Mouse (Mus musculus): ENCODE measurements around the gene Amigo2. TPM values are rescaled to one million over a fixed set of nuclear protein-coding genes. Genes with fewer than 3 reads are reported as not detected.
"Not testable (repeated sequence)": the region's sequence is repeated elsewhere in the genome, so short reads cannot be mapped to it uniquely, and the experiment has no call there.

Gene Amigo2
- polyA plus RNA-seq, 1 experiment from 2014 or later, result 4.7 TPM

GRCm38 (mm10) chr15:97209754-97210153 is 37.3 kb downstream of the Amigo2 start:
- not testable (repeated sequence) for H3K9me3 ChIP-seq (ENCODE audit: control insufficient read depth, low read length); H3K36me3 ChIP-seq (ENCODE audit: control insufficient read depth, insufficient read depth, low read length); H3K9ac ChIP-seq (ENCODE audit: low read length); H3K4me3 ChIP-seq (ENCODE audit: control insufficient read depth in 1 of 2, insufficient read depth in 1 of 2, low read depth in 1 of 2, low read length in 2 of 2); H3K27ac ChIP-seq (replicated peaks in 1 of 2; ENCODE audit: control insufficient read depth in 1 of 2, insufficient read depth in 1 of 2, low read depth in 2 of 2, low read length in 2 of 2); H3K4me2 ChIP-seq (ENCODE audit: low read length); H3K4me1 ChIP-seq (ENCODE audit: control insufficient read depth in 2 of 2, insufficient read depth in 2 of 2, low read length in 2 of 2); ATAC-seq (ENCODE audit: insufficient number of reproducible peaks, insufficient read depth, low FRiP score, low read depth); H3K27me3 ChIP-seq (ENCODE audit: control insufficient read depth, insufficient read depth, low read length)
- 81% methylated on average over 3 of the region's 3 CpGs for WGBS

GRCm38 (mm10) chr15:97206506-97206905 is 40.6 kb downstream of the Amigo2 start:
- WGBS, result 92% methylated on average over 8 of the region's 8 CpGs
- H3K9ac ChIP-seq (ENCODE audit: low read length), result no peak overlapping the region
- no peak overlapping the region for H3K4me3 ChIP-seq (ENCODE audit: control insufficient read depth in 1 of 2, insufficient read depth in 1 of 2, low read depth in 1 of 2, low read length in 2 of 2)
- H3K36me3 ChIP-seq (ENCODE audit: control insufficient read depth, insufficient read depth, low read length), result no peaks in the 10 kb centered on the region
- ATAC-seq (ENCODE audit: insufficient number of reproducible peaks, insufficient read depth, low FRiP score, low read depth), result no peak
- H3K27me3 ChIP-seq (ENCODE audit: control insufficient read depth, insufficient read depth, low read length), result no peaks in the 10 kb centered on the region
- H3K9me3 ChIP-seq (ENCODE audit: control insufficient read depth, low read length), result no peaks in the 10 kb centered on the region
- H3K4me1 ChIP-seq (ENCODE audit: control insufficient read depth in 2 of 2, insufficient read depth in 2 of 2, low read length in 2 of 2), result no peaks in the 10 kb centered on the region
- H3K4me2 ChIP-seq (ENCODE audit: low read length), result no peak overlapping the region
- H3K27ac ChIP-seq (replicated peaks in 1 of 2; ENCODE audit: control insufficient read depth in 1 of 2, insufficient read depth in 1 of 2, low read depth in 2 of 2, low read length in 2 of 2), result no peak overlapping the region

- H3K9me3 ChIP-seq (ENCODE audit: control insufficient read depth, low read length), result no peaks in the 10 kb centered on the region
- H3K27me3 ChIP-seq (ENCODE audit: control insufficient read depth, insufficient read depth, low read length), result no peaks in the 10 kb centered on the region
- H3K4me3 ChIP-seq (ENCODE audit: control insufficient read depth in 1 of 2, insufficient read depth in 1 of 2, low read depth in 1 of 2, low read length in 2 of 2), result no peak overlapping the region
- no peaks in the 10 kb centered on the region for H3K36me3 ChIP-seq (ENCODE audit: control insufficient read depth, insufficient read depth, low read length)
- no peak overlapping the region for H3K9ac ChIP-seq (ENCODE audit: low read length)
- no peaks in the 10 kb centered on the region for H3K4me1 ChIP-seq (ENCODE audit: control insufficient read depth in 2 of 2, insufficient read depth in 2 of 2, low read length in 2 of 2)
- WGBS, result 84% methylated on average over 10 of the region's 10 CpGs
- H3K27ac ChIP-seq (replicated peaks in 1 of 2; ENCODE audit: control insufficient read depth in 1 of 2, insufficient read depth in 1 of 2, low read depth in 2 of 2, low read length in 2 of 2), result no peak overlapping the region
- no peak overlapping the region for H3K4me2 ChIP-seq (ENCODE audit: low read length)
- no peak for ATAC-seq (ENCODE audit: insufficient number of reproducible peaks, insufficient read depth, low FRiP score, low read depth)
These were observed 41.3 kb downstream of the Amigo2 start for GRCm38 (mm10) chr15:97205776-97206175.

GRCm38 (mm10) chr15:97204889-97205288 is 42.2 kb downstream of the Amigo2 start:
- no peak overlapping the region for H3K4me3 ChIP-seq (ENCODE audit: control insufficient read depth in 1 of 2, insufficient read depth in 1 of 2, low read depth in 1 of 2, low read length in 2 of 2)
- WGBS, result 84% methylated on average over 3 of the region's 3 CpGs
- no peak for ATAC-seq (ENCODE audit: insufficient number of reproducible peaks, insufficient read depth, low FRiP score, low read depth)
- H3K4me1 ChIP-seq (ENCODE audit: control insufficient read depth in 2 of 2, insufficient read depth in 2 of 2, low read length in 2 of 2), result no peaks in the 10 kb centered on the region
- H3K9ac ChIP-seq (ENCODE audit: low read length), result no peak overlapping the region
- no peaks in the 10 kb centered on the region for H3K27me3 ChIP-seq (ENCODE audit: control insufficient read depth, insufficient read depth, low read length)
- no peak overlapping the region for H3K27ac ChIP-seq (replicated peaks in 1 of 2; ENCODE audit: control insufficient read depth in 1 of 2, insufficient read depth in 1 of 2, low read depth in 2 of 2, low read length in 2 of 2)
- H3K36me3 ChIP-seq (ENCODE audit: control insufficient read depth, insufficient read depth, low read length), result no peaks in the 10 kb centered on the region
- H3K9me3 ChIP-seq (ENCODE audit: control insufficient read depth, low read length), result no peaks in the 10 kb centered on the region
- no peak overlapping the region for H3K4me2 ChIP-seq (ENCODE audit: low read length)

GRCm38 (mm10) chr15:97196644-97197043 is 50.4 kb downstream of the Amigo2 start:
- 62% methylated on average over 7 of the region's 7 CpGs for WGBS
- ATAC-seq (ENCODE audit: insufficient number of reproducible peaks, insufficient read depth, low FRiP score, low read depth), result no peak
- H3K27ac ChIP-seq (replicated peaks in 1 of 2; ENCODE audit: control insufficient read depth in 1 of 2, insufficient read depth in 1 of 2, low read depth in 2 of 2, low read length in 2 of 2), result no peak overlapping the region
- H3K4me3 ChIP-seq (ENCODE audit: control insufficient read depth in 1 of 2, insufficient read depth in 1 of 2, low read depth in 1 of 2, low read length in 2 of 2), result no peak overlapping the region
- no peak overlapping the region for H3K4me2 ChIP-seq (ENCODE audit: low read length)
- no peaks in the 10 kb centered on the region for H3K9me3 ChIP-seq (ENCODE audit: control insufficient read depth, low read length)
- H3K9ac ChIP-seq (ENCODE audit: low read length), result no peak overlapping the region
- H3K27me3 ChIP-seq (ENCODE audit: control insufficient read depth, insufficient read depth, low read length), result no peaks in the 10 kb centered on the region
- H3K4me1 ChIP-seq (ENCODE audit: control insufficient read depth in 2 of 2, insufficient read depth in 2 of 2, low read length in 2 of 2), result no peaks in the 10 kb centered on the region
- H3K36me3 ChIP-seq (ENCODE audit: control insufficient read depth, insufficient read depth, low read length), result no peaks in the 10 kb centered on the region

- H3K9me3 ChIP-seq (ENCODE audit: control insufficient read depth, low read length), result no peaks in the 10 kb centered on the region
- H3K4me1 ChIP-seq (ENCODE audit: control insufficient read depth in 2 of 2, insufficient read depth in 2 of 2, low read length in 2 of 2), result no peaks in the 10 kb centered on the region; a peak in 1 of 4 replicates
- H3K4me3 ChIP-seq (ENCODE audit: control insufficient read depth in 1 of 2, insufficient read depth in 1 of 2, low read depth in 1 of 2, low read length in 2 of 2), result no peak overlapping the region
- no peaks in the 10 kb centered on the region for H3K36me3 ChIP-seq (ENCODE audit: control insufficient read depth, insufficient read depth, low read length)
- no peak overlapping the region for H3K27ac ChIP-seq (replicated peaks in 1 of 2; ENCODE audit: control insufficient read depth in 1 of 2, insufficient read depth in 1 of 2, low read depth in 2 of 2, low read length in 2 of 2)
- no peaks in the 10 kb centered on the region for H3K27me3 ChIP-seq (ENCODE audit: control insufficient read depth, insufficient read depth, low read length)
- ATAC-seq (ENCODE audit: insufficient number of reproducible peaks, insufficient read depth, low FRiP score, low read depth), result no peak
- 0% methylated on average over 1 of the region's 1 CpGs for WGBS
- no peak overlapping the region for H3K4me2 ChIP-seq (ENCODE audit: low read length)
- H3K9ac ChIP-seq (ENCODE audit: low read length), result no peak overlapping the region
These were observed 51.5 kb downstream of the Amigo2 start for GRCm38 (mm10) chr15:97195628-97196027.

Other genes with a start within 250 kb of the Amigo2 start
- gene Slc38a4, start 191.3 kb downstream of the Amigo2 start, polyA plus RNA-seq (2014; fragmentation: Nextera tagmentation; extraction: Ambion mirVana), result 121 and 127 TPM in 2 replicates
- gene Pced1b, start 180 bp downstream of the Amigo2 start, polyA plus RNA-seq (2014; fragmentation: Nextera tagmentation; extraction: Ambion mirVana), result 2.4 and 2.6 TPM in 2 replicates